ENCODE assay signal across 17 mouse cellular contexts in genomic region chr14:14088016-14088791, GRCm38 (mm10). TPM values are rescaled to one million over a fixed set of nuclear protein-coding genes. Genes with fewer than 3 reads are reported as not detected.
DNase-seq lines count a peak whose midpoint lies in the region; ATAC-seq and TF ChIP-seq lines count a peak whose summit lies in the region.
"Had no signal": no experiment of that assay in that cellular context is flagged by ENCODE, and none has a peak within 500 bp of the region (broad histone marks: within the 10 kb centered on the region; RNA-seq: fewer than 3 reads in every experiment).

No protein-coding gene starts in this region.

- no peak for TF ChIP-seq POLR2A in spleen, adult 2 months (IDR thresholded peaks at IDR 0.05; ENCODE audit: low read depth, low read length)

- no peak for TF ChIP-seq CTCF in spleen, adult 2 months (IDR thresholded peaks at IDR 0.05; ENCODE audit: extremely low read depth, insufficient read depth, insufficient read length, insufficient replicate concordance)

- H3K36me3 ChIP-seq in spleen, adult 2 months (ENCODE audit: control insufficient read depth, insufficient read depth, low read length), result peaks cover 15% of the 10 kb centered on the region
- peaks cover 19% of the 10 kb centered on the region for H3K36me3 ChIP-seq in liver, embryonic 15.5 days (replicated peaks)
- peaks cover 13% of the 10 kb centered on the region; the same call in 1 of the 2 replicates for H3K36me3 ChIP-seq in midbrain, embryonic 16.5 days (ENCODE audit: control insufficient read depth, insufficient read depth, low read length)

- no peaks in the 10 kb centered on the region for H3K27me3 ChIP-seq in spleen, adult 2 months (ENCODE audit: control insufficient read depth, insufficient read depth, low read length)
- no peaks in the 10 kb centered on the region for H3K27me3 ChIP-seq in liver, embryonic 15.5 days
- no peaks in the 10 kb centered on the region for H3K27me3 ChIP-seq in midbrain, embryonic 16.5 days (ENCODE audit: control insufficient read depth, insufficient read depth, low read depth, low read length)
- H3K27me3 ChIP-seq: embryonic facial prominence, embryonic 15.5 days; hindbrain, embryonic 15.5 days; neural tube, embryonic 12.5 days; stomach, embryonic 15.5 days had no signal

- H3K4me3 ChIP-seq in spleen, adult 2 months (ENCODE audit: extremely low read depth, insufficient read depth, insufficient read length), result no peak overlapping the region
- no peak overlapping the region for H3K4me3 ChIP-seq in liver, embryonic 15.5 days (replicated peaks)
- H3K4me3 ChIP-seq in midbrain, embryonic 16.5 days (ENCODE audit: low read depth, low read length), result no peak overlapping the region
- H3K4me3 ChIP-seq: embryonic facial prominence, embryonic 15.5 days; hindbrain, embryonic 15.5 days; neural tube, embryonic 12.5 days; stomach, embryonic 15.5 days had no signal

- H3K4me1 ChIP-seq in spleen, adult 2 months (ENCODE audit: control insufficient read depth, insufficient read depth, insufficient read length), result no peaks in the 10 kb centered on the region
- H3K4me1 ChIP-seq in liver, embryonic 15.5 days (replicated peaks), result peaks cover 18% of the 10 kb centered on the region
- H3K4me1 ChIP-seq in midbrain, embryonic 16.5 days (ENCODE audit: control insufficient read depth, insufficient read depth, low read length), result no peaks in the 10 kb centered on the region
- H3K4me1 ChIP-seq: embryonic facial prominence, embryonic 15.5 days; hindbrain, embryonic 15.5 days; neural tube, embryonic 12.5 days; stomach, embryonic 15.5 days had no signal

- WGBS in spleen, adult 2 months, result 22% methylated on average over 9 of the region's 9 CpGs
- WGBS in liver, embryonic 15.5 days (ENCODE audit: insufficient replicate concordance), result 13% methylated on average over 9 of the region's 9 CpGs
- WGBS in midbrain, embryonic 16.5 days, result 91% methylated on average over 9 of the region's 9 CpGs

- DNase-seq in spleen, adult 2 months (ENCODE audit: low read depth in 1 of 2, low spot score in 2 of 2), result no peak
- no peak for DNase-seq in spleen, postnatal 10 days (ENCODE audit: low spot score in 2 of 2)
- DNase-seq in c-Kit-positive CD71-negative TER-119-negative erythroid progenitor cells, embryonic 14.5 days (ENCODE audit: low read depth), result peak; percentile 56
- no peak for DNase-seq in embryo, embryonic 11 days
- no peak for DNase-seq in adrenal gland, adult (ENCODE audit: inconsistent age in 2 of 2, low spot score in 1 of 2)
- DNase-seq: adrenal gland, postnatal 25 days; cerebellum, adult 9-10 months; kidney, postnatal 36 days; left cerebral cortex, postnatal 4 days; lung, postnatal 36 days; right cerebral cortex, postnatal 14 days had no signal

- 0 out of 2 replicates have a peak overlapping the region, but pooled peaks have one; percentile 19 for H3K4me2 ChIP-seq in liver, embryonic 15.5 days
- H3K4me2 ChIP-seq in midbrain, embryonic 16.5 days (ENCODE audit: low read length), result no peak overlapping the region
- H3K4me2 ChIP-seq: embryonic facial prominence, embryonic 15.5 days; hindbrain, embryonic 15.5 days; neural tube, embryonic 12.5 days; stomach, embryonic 15.5 days had no signal

- 0 out of 2 replicates have a peak overlapping the region, but pooled peaks have one; percentile 12 for H3K27ac ChIP-seq in spleen, adult 2 months (ENCODE audit: insufficient read depth, low read length)
- peak overlapping the region; percentile 58 for H3K27ac ChIP-seq in liver, embryonic 15.5 days (replicated peaks)
- H3K27ac ChIP-seq in midbrain, embryonic 16.5 days (ENCODE audit: low read length), result no peak overlapping the region
- H3K27ac ChIP-seq: embryonic facial prominence, embryonic 15.5 days; hindbrain, embryonic 15.5 days; neural tube, embryonic 12.5 days; stomach, embryonic 15.5 days had no signal

- peak; percentile 71 for ATAC-seq in liver, embryonic 15.5 days (ENCODE audit: insufficient read depth)
- no peak for ATAC-seq in midbrain, embryonic 16.5 days

- H3K9ac ChIP-seq in liver, embryonic 15.5 days, result no peak overlapping the region
- no peak overlapping the region for H3K9ac ChIP-seq in midbrain, embryonic 16.5 days (ENCODE audit: low read depth, low read length)
- H3K9ac ChIP-seq: embryonic facial prominence, embryonic 15.5 days; hindbrain, embryonic 15.5 days; neural tube, embryonic 12.5 days; stomach, embryonic 15.5 days had no signal

- H3K9me3 ChIP-seq in liver, embryonic 15.5 days (replicated peaks), result no peaks in the 10 kb centered on the region
- no peaks in the 10 kb centered on the region for H3K9me3 ChIP-seq in midbrain, embryonic 16.5 days (replicated peaks; ENCODE audit: control insufficient read depth, low read length, poor library complexity, severe bottlenecking)
- H3K9me3 ChIP-seq: embryonic facial prominence, embryonic 15.5 days; hindbrain, embryonic 15.5 days; neural tube, embryonic 12.5 days; stomach, embryonic 15.5 days had no signal

RNA-seq across cellular contexts. Expression of gene Psmd6, which starts 32.6 kb away (rescaled TPM):
- polyA plus RNA-seq in spleen, adult 2 months (2012; rRNA removed), result 12.4 and 15.0 TPM in 2 replicates
- 107 and 116 TPM in 2 replicates for polyA plus RNA-seq in liver, embryonic 15.5 days (2015; fragmentation: Nextera tagmentation; extraction: Ambion mirVana)
- 250 and 259 TPM in 2 replicates for polyA plus RNA-seq in midbrain, embryonic 16.5 days (2015; fragmentation: Nextera tagmentation; extraction: Ambion mirVana)
